Comparison of ENCODE assay signal across 10 mouse cellular contexts in the genomic region with DNA sequence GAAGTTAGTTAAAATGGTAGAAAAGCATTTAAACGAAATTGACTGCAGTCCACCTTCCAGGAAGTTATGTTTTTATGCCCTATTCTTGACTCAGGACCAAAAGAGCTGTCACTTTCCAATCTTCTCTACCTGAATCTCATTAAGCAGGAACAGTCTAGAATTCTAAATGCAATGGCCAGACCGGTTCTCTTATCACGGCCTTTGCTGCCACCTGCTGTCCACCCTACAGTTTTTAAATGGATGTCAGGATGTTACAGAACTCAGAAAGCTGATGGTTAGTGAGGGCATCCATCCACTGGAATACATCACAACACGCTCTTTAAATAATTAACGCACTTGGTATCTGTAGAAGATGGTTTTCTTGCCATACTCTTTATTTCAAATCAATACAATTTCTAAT.
DNase-seq lines count a peak whose midpoint lies in the region; ATAC-seq and TF ChIP-seq lines count a peak whose summit lies in the region.
"Had no signal": no experiment of that assay in that cellular context is flagged by ENCODE, and none has a peak within 500 bp of the region (broad histone marks: within the 10 kb centered on the region; RNA-seq: fewer than 3 reads in every experiment).

No protein-coding gene starts in this region.

- peak; percentile 56 for DNase-seq in kidney, adult 2 months
- no peak for DNase-seq in Patski (ENCODE audit: low read depth, low spot score)
- peak; percentile 84 to 85 for DNase-seq in cerebellum, postnatal 14 days
- DNase-seq in heart, postnatal 4 days: peak; percentile 73
- DNase-seq in left cerebral cortex, adult 2 months (ENCODE audit: extremely low spot score in 1 of 2, low spot score in 2 of 2): peak; percentile 63 to 72
- DNase-seq: liver, embryonic 13.5 days had no signal

- TF ChIP-seq CTCF in kidney, adult 2 months (conservative IDR thresholded peaks at IDR 0.05; ENCODE audit: insufficient read depth, insufficient read length, low read depth, low read length): peak; percentile 74
- TF ChIP-seq CTCF in Patski (IDR thresholded peaks at IDR 0.05): peak; percentile 67
- TF ChIP-seq CTCF in left cerebral cortex, adult 2 months (IDR thresholded peaks at IDR 0.05): peak; percentile 68

- H3K4me1 ChIP-seq in kidney, adult 2 months (ENCODE audit: control insufficient read depth, insufficient read depth, low read length): no peaks in the 10 kb centered on the region
- H3K4me1 ChIP-seq in kidney, embryonic 14.5 days (ENCODE audit: control insufficient read depth, insufficient read depth, low read length): no peaks in the 10 kb centered on the region
- H3K4me1 ChIP-seq in midbrain, embryonic 16.5 days (ENCODE audit: control insufficient read depth, insufficient read depth, low read length): peaks cover 7% of the 10 kb centered on the region; the same call in 1 of the 2 replicates
- H3K4me1 ChIP-seq: liver, embryonic 13.5 days had no signal

- no peaks in the 10 kb centered on the region for H3K36me3 ChIP-seq in kidney, adult 2 months (ENCODE audit: control insufficient read depth, insufficient read depth, low read length)
- H3K36me3 ChIP-seq in kidney, embryonic 14.5 days (ENCODE audit: control insufficient read depth, insufficient read depth, low read length): no peaks in the 10 kb centered on the region
- H3K36me3 ChIP-seq in midbrain, embryonic 16.5 days (ENCODE audit: control insufficient read depth, insufficient read depth, low read length): no peaks in the 10 kb centered on the region
- H3K36me3 ChIP-seq: embryonic facial prominence, embryonic 12.5 days; liver, embryonic 13.5 days had no signal

- in situ Hi-C loops in Patski (cut with MboI; ENCODE audit: low pct_unique_long_range_greater_than_20kb): loop anchor here (10.0 to 25.0 kb wide), 3 partner anchors 1253 to 1730 kb away; partner anchors contain the start of genes Gm49395 and Itga1

- H3K9ac ChIP-seq in kidney, embryonic 14.5 days (ENCODE audit: low read depth, low read length): no peak overlapping the region
- H3K9ac ChIP-seq in midbrain, embryonic 16.5 days (ENCODE audit: low read depth, low read length): no peak overlapping the region
- H3K9ac ChIP-seq: embryonic facial prominence, embryonic 12.5 days; liver, embryonic 13.5 days had no signal

- ATAC-seq in kidney, embryonic 14.5 days (ENCODE audit: low FRiP score, low TSS enrichment): no peak
- no peak for ATAC-seq in Patski
- peak; percentile 54; the same call in 1 of the 2 replicates for ATAC-seq in midbrain, embryonic 16.5 days
- no peak for ATAC-seq in activated CD4-positive, CD25-positive, alpha-beta regulatory T cell, adult 4 months

- 12% methylated on average over 5 of the region's 5 CpGs for WGBS in kidney, adult 2 months
- 14% methylated on average over 5 of the region's 5 CpGs for WGBS in kidney, embryonic 14.5 days
- WGBS in midbrain, embryonic 16.5 days: 13% methylated on average over 5 of the region's 5 CpGs

- intact Hi-C loops in left cerebral cortex, adult 2 months (cut with DNase I): loop anchor here (1.0 to 5.0 kb wide), 3 partner anchors 1485 to 1883 kb away; no protein-coding TSS in a partner anchor

- no peak overlapping the region for H3K4me2 ChIP-seq in kidney, embryonic 14.5 days (replicated peaks; ENCODE audit: low read depth, low read length)
- H3K4me2 ChIP-seq in midbrain, embryonic 16.5 days (ENCODE audit: low read length): no peak overlapping the region
- H3K4me2 ChIP-seq: embryonic facial prominence, embryonic 12.5 days; liver, embryonic 13.5 days had no signal

- POLR2A ChIA-PET in Patski (lab: Charles Lee): interaction anchor here (0.6 kb wide), 1 partner anchor 10 kb away, joined by 3 read pairs; no protein-coding TSS in a partner anchor

- H3K9me3 ChIP-seq in kidney, embryonic 14.5 days (ENCODE audit: control insufficient read depth, low read length): no peaks in the 10 kb centered on the region
- H3K9me3 ChIP-seq in midbrain, embryonic 16.5 days (replicated peaks; ENCODE audit: control insufficient read depth, low read length, poor library complexity, severe bottlenecking): no peaks in the 10 kb centered on the region
- H3K9me3 ChIP-seq: embryonic facial prominence, embryonic 12.5 days; liver, embryonic 13.5 days had no signal

- no peak overlapping the region for H3K27ac ChIP-seq in kidney, adult 2 months (ENCODE audit: insufficient read depth, low read depth, low read length)
- no peak overlapping the region for H3K27ac ChIP-seq in kidney, embryonic 14.5 days (ENCODE audit: low read depth, low read length)
- H3K27ac ChIP-seq in left cerebral cortex, adult 2 months: no peak overlapping the region
- no peak overlapping the region for H3K27ac ChIP-seq in midbrain, embryonic 16.5 days (ENCODE audit: low read length)
- H3K27ac ChIP-seq: embryonic facial prominence, embryonic 12.5 days; liver, embryonic 13.5 days had no signal

- 0 out of 2 replicates have a peak, but pooled peaks cover 2% of the 10 kb centered on the region for H3K27me3 ChIP-seq in kidney, adult 2 months (replicated peaks; ENCODE audit: control insufficient read depth, insufficient read depth, low read length)
- peaks cover 39% of the 10 kb centered on the region for H3K27me3 ChIP-seq in kidney, embryonic 14.5 days (ENCODE audit: control insufficient read depth, insufficient read depth, low read length)
- peaks cover 58% of the 10 kb centered on the region for H3K27me3 ChIP-seq in Patski
- H3K27me3 ChIP-seq in midbrain, embryonic 16.5 days (ENCODE audit: control insufficient read depth, insufficient read depth, low read depth, low read length): peaks cover 24% of the 10 kb centered on the region

- H3K4me3 ChIP-seq in kidney, adult 2 months (ENCODE audit: insufficient read depth, low read depth, low read length): no peak overlapping the region
- H3K4me3 ChIP-seq in kidney, embryonic 14.5 days (ENCODE audit: low read length): no peak overlapping the region
- H3K4me3 ChIP-seq in left cerebral cortex, adult 2 months: no peak overlapping the region
- H3K4me3 ChIP-seq in midbrain, embryonic 16.5 days (ENCODE audit: low read depth, low read length): no peak overlapping the region
- H3K4me3 ChIP-seq: embryonic facial prominence, embryonic 12.5 days; liver, embryonic 13.5 days had no signal

- no peak for TF ChIP-seq POLR2A in kidney, adult 2 months (IDR thresholded peaks at IDR 0.05; ENCODE audit: low read depth, low read length)

- CTCF ChIA-PET in Patski (lab: Charles Lee): interaction anchor here (1.4 to 1.5 kb wide), 2 partner anchors 21 to 1721 kb away, joined by 3 to 4 read pairs; no protein-coding TSS in a partner anchor
